Mouse (Mus musculus) embryonic fibroblast, embryonic 13.5 days (primary cell): Measurements from ENCODE around the gene Lrba. TPM values are rescaled to one million over a fixed set of nuclear protein-coding genes. Genes with fewer than 3 reads are reported as not detected.
A peak's percentile ranks its signal among the peaks of the same experiment; 100 is the strongest.

ENCODE experiments used
- H3K27ac ChIP-seq: 2 replicates; pipeline ENCODE4 v1.5.1; 2012; ENCODE audit warnings: low read length, control low read depth, inconsistent platforms; ENCODE audit not compliant: insufficient read depth
- H3K4me1 ChIP-seq: 2 replicates; pipeline ENCODE4 v1.6.1; 2011; ENCODE audit warnings: low read length; ENCODE audit not compliant: control insufficient read depth, insufficient read depth
- H3K4me3 ChIP-seq: 2 replicates; pipeline ENCODE4 v1.5.1; 2011; ENCODE audit warnings: mild to moderate bottlenecking, control low read depth, low read length; ENCODE audit not compliant: insufficient read depth
- CTCF ChIP-seq: IDR thresholded peaks from 2 replicates; pipeline ENCODE4 v1.5.1; 2011; ENCODE audit warnings: mild to moderate bottlenecking, control low read depth, low read length, moderate library complexity, borderline replicate concordance; ENCODE audit not compliant: insufficient read depth
- POLR2A ChIP-seq: IDR thresholded peaks from 2 replicates; pipeline ENCODE4 v1.6.1; 2011; ENCODE audit warnings: low read depth, mild to moderate bottlenecking, control low read depth, low read length, moderate library complexity
- polyA plus RNA-seq: library from polyadenylated mRNA; stranded (reverse); fragments of >200 nt; gene quantifications from 2 replicates; pipeline ENCODE4 v1.2.4, GENCODE M21; 2011; ENCODE audit warnings: low read depth; ENCODE audit not compliant: missing spikeins, insufficient read length

Lrba gene
- polyA plus RNA-seq, 1 experiment: 17.8 TPM

DNA sequence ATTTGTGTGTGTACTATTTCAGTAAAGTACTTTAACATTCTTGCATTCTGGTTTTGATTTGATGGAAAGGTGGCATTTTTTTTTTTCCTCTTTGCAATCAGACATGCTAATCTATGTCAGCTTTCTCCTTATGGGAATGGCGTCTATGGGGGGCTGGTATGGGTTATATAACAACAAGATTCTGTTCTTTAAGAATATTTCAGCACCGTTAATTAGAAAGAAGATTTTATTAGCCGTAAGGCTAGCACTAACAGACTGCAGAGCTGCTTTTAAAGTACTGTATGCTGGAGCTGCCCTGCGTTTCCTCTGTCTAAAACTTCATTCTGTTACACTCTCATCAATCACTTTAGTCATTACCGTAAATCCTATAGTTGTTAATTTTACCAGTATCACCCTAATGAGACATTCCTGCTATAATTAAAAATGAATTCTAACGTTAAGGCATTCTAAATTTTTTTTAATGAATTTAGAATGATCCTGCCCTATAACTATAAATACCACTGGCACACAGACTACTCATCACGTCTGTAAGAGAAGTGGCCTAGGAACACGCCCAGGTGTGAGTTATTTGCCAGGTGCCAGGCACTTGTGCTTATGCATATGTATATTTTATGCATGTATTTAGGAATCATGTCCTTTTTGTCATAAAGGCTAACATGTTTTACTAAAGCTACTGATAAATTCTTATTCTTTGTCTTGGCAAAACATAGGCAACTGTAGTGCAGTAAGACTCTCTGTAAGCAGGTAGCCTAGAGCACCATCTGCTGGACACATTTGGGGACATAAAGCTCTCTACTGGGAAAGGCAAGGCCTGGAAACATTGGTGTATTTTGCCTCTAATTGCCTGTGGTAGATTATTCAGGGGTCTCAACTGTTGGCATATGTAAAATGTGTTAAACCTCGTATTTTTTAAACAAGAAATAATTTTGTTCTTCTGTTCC lies 536.9 kb downstream of the Lrba start:
- Histone ChIP-seq H3K4me1 (no peaks in the 10 kb centered on the region; the same call in 1 of the 2 replicates), H3K27ac (no peak overlapping the region; the same call in 1 of the 2 replicates), H3K4me3 (no peak overlapping the region)
- 0 out of 2 replicates have a peak, but pooled peaks have one; percentile 17 for TF ChIP-seq CTCF
- no peak for TF ChIP-seq POLR2A

DNA sequence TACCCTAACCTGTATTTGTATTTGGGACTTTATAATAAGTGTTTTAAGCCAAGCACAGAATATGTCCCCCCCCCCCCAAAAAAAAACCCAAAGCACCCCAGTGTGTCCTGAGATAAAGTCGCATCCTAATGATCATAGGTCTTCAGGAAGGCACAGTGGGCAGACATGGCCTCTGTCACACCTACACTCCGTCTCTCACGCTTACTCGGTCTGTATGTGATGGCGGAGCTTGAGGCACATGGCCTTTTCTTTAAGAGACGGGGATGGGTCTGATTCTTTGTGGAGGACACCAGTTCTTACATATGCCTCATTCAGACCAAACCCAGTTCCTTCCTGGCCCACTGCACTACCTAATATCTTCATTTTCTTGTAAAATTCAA lies 537.5 kb downstream of the Lrba start:
- TF ChIP-seq CTCF (no peak), POLR2A (no peak)
- H3K4me3 ChIP-seq: no peak overlapping the region
- H3K4me1 ChIP-seq: no peaks in the 10 kb centered on the region
- no peak overlapping the region for H3K27ac ChIP-seq

DNA sequence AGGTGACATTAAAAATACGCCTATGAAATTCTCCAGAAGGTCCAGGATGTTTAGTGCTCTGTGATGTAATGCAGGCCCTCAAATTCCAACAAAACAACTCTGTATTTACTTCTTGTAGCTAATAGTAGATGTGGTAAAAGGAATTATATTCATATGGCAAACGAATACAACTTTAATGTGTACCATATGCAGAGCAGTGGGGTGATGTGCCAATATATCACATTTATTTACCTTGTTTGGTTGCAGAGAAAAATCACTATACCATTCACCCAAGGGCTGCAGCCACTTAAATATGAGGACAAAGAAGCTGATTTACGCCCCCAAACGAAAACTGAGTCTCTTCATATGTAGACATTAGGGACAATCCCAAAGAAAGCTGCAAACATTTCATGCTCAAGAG lies 538.0 kb downstream of the Lrba start:
- H3K27ac ChIP-seq: no peak overlapping the region
- no peak for TF ChIP-seq CTCF
- no peak for TF ChIP-seq POLR2A
- no peak overlapping the region for H3K4me3 ChIP-seq
- no peaks in the 10 kb centered on the region for H3K4me1 ChIP-seq

DNA sequence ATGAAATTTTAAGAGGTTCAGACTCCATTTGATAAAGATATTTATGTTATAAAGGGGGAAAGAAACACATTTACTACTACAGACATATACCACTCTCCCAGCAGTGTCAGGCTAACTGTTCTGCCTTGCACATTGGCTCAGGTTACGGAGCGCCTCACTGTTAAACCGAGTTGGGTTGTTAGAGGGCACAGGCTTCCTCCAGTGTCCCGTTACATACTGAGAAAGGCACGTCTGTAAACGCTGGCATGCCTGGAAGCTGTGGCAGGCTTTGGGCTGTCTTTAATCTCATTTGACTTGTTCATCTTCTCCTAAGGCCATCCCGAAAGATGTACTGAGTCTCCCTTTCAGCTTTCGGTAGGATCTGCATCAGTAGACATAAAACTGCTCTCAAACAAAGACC lies 544.1 kb downstream of the Lrba start:
- no peak for TF ChIP-seq POLR2A
- no peak for TF ChIP-seq CTCF
- H3K4me1 ChIP-seq: no peaks in the 10 kb centered on the region
- no peak overlapping the region for H3K4me3 ChIP-seq
- H3K27ac ChIP-seq: no peak overlapping the region

DNA sequence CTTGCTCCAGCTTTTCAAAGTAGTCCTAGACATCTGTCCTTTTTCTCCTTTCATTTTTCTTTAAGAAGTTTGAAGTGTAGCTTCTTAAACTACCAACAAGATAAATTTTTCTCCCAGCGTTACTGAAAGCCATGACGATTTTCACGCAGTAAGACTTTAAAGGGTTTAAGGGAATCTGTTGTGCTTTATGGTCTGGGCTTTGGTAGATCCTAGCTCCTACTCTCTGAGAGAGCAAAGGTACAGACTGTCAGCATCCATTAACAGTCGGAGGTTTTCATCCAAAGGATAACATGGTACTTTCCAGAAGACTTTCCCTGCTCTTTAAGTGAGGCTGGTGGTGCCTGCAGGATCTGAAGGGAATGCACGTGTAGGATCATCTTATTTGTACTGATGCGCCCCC lies 544.5 kb downstream of the Lrba start:
- H3K27ac ChIP-seq: no peak overlapping the region
- no peak for TF ChIP-seq POLR2A
- no peak for TF ChIP-seq CTCF

DNA sequence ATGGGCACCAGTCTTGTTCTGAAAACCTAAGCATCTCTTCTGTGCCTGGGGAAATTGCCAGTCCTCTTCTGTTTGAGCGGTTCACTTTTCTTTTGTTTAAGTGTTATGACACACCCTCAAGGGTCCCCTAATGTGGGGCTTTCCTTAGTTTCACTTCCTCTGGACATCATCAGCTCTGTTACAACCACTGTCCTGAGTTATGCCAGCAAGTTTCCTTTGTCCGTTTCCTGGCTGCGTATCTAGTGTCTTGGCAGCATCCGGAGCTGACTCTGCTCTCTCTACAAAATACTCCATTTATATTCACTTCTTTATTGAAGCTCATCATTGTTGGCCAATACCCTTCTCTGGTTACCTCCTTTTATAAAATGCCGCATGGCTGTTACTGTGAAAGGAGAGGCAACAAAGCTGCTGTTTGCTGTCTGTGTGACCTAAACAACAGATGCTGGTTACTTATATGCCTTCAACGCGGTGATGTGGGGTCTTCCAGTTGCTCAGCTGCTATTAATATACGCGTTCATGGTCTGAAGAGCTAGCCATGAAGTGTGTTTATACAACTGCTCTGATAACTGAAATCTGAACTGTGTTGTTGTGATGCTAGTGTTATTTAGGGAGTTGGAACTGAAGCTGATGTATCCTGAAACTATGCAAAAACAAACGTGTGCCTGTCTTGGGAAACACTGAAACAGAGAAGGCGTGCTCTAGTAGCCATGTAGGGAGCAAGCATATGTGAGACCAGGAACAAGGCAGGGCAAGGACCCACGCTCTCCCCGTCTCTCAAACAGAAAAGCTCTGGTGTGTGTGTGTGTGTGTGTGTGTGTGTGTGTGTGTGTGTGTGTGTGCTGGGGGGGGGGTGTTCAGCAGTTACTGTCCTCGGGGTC lies 550.3 kb downstream of the Lrba start:
- H3K27ac ChIP-seq: no peak overlapping the region
- no peak for TF ChIP-seq POLR2A
- TF ChIP-seq CTCF: no peak
- no peak overlapping the region for H3K4me3 ChIP-seq
- 0 out of 2 replicates have a peak, but pooled peaks cover 3% of the 10 kb centered on the region for H3K4me1 ChIP-seq

More for the DNA sequence above, 544.5 kb downstream of the Lrba start:
- H3K4me3 ChIP-seq: no peak overlapping the region
- no peaks in the 10 kb centered on the region for H3K4me1 ChIP-seq

DNA sequence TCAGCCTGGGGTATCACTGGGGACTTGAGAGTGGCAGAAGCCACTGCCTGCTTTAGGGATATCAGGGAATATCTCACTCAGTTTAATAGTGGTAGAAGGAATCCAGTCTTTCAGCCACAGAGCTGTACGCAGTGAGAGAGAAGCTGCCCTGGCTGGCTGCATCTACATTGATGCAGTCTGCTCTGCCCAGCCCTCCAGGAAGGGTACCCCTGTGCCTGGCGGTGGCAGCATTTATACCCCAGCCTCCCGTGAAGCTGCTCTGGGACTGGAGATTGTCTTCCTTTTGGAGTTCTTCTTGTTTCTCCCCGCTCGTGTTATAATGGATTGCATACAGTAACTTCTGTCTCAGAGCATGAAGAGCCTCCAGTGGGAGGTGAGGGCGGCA lies 551.0 kb downstream of the Lrba start:
- H3K4me1 ChIP-seq: 0 out of 2 replicates have a peak, but pooled peaks cover 3% of the 10 kb centered on the region
- H3K4me3 ChIP-seq: no peak overlapping the region
- no peak for TF ChIP-seq POLR2A
- TF ChIP-seq CTCF: no peak
- H3K27ac ChIP-seq: no peak overlapping the region

DNA sequence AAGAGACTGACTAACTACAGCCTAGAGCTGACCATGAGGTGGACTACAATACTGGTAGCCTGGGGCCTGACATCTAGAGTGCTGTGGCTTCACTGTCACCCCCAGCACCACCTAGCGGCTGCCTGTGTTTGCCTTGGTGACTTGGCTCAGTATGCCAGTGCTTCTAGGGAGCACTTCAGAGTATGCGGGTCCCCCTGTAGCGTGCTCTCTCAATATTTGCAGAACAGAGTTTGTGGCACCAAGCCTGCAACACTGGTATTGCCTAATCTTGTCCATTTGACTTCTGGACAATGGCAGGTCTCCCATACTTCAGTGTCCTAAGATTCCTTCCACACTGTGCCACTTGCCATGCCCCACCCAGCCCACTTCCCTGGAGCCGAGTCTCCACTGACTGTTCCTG lies 555.2 kb downstream of the Lrba start:
- no peak overlapping the region for H3K4me3 ChIP-seq
- no peak overlapping the region for H3K27ac ChIP-seq
- 0 out of 2 replicates have a peak, but pooled peaks have one; percentile 38 for TF ChIP-seq CTCF
- no peak for TF ChIP-seq POLR2A
- H3K4me1 ChIP-seq: 0 out of 2 replicates have a peak, but pooled peaks cover 3% of the 10 kb centered on the region

DNA sequence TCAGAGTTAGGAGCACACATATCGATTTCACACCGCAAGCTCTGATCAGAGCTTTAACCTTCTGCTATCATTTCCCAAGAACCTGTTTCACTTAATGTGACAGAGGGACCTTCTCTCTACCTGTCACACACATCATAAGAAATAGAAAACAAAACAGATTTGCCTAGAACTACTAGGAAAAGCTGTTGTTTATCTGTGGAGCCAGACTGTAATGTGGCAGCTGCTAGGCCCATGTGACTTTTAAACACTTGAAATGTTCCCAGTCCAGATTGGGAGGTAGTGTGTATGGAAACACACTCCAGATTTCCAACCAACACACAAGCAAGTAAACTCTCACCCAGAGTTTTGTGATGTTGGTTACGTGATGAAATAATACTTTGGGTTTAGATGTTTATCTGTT lies 559.6 kb downstream of the Lrba start:
- Histone ChIP-seq H3K27ac (no peak overlapping the region), H3K4me1 (0 out of 2 replicates have a peak, but pooled peaks cover 4% of the 10 kb centered on the region), H3K4me3 (no peak overlapping the region)
- no peak for TF ChIP-seq CTCF
- TF ChIP-seq POLR2A: no peak

DNA sequence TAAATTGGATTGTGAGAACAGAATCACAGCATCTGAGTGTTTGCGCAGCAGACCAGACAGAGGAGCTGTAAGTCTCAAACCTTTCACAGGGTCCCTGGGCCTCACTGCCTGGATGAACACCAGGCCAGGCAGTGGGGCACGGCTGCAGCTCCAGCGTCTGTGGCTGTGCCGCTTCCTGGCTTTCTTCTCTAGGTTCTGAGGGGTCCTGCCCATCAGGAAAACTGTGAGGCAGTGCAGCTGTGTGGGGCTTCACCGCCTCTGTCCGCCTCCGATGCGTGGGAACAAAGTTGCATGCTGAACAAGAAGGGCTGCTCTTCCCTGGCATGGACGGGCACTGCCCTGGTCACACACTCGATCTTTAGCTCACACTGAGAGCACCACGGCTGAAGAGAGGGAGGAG lies 560.5 kb downstream of the Lrba start:
- TF ChIP-seq POLR2A (no peak), CTCF (no peak)
- H3K27ac ChIP-seq: no peak overlapping the region

More for the DNA sequence above, 560.5 kb downstream of the Lrba start:
- 0 out of 2 replicates have a peak, but pooled peaks cover 4% of the 10 kb centered on the region for H3K4me1 ChIP-seq
- H3K4me3 ChIP-seq: no peak overlapping the region
